In genomic region chr8:60449296-60449695, GRCm38 (mm10) we compare ENCODE assay signal across 39 mouse cellular contexts. TPM values are rescaled to one million over a fixed set of nuclear protein-coding genes. Genes with fewer than 3 reads are reported as not detected.
"Had no signal": no experiment of that assay in that cellular context is flagged by ENCODE, and none has a peak within 500 bp of the region (broad histone marks: within the 10 kb centered on the region; RNA-seq: fewer than 3 reads in every experiment).

No protein-coding gene starts in this region.

- H3K4me1 ChIP-seq: limb, embryonic 10.5 days; limb, embryonic 12.5 days; limb, embryonic 13.5 days; limb, embryonic 15.5 days; liver, embryonic 12.5 days; liver, embryonic 13.5 days; liver, embryonic 15.5 days; lung, embryonic 15.5 days; megakaryocyte, embryonic 14.5 days; midbrain, embryonic 10.5 days; midbrain, embryonic 12.5 days; midbrain, embryonic 13.5 days; midbrain, embryonic 15.5 days; neural tube, embryonic 12.5 days had no signal

- H3K27ac ChIP-seq: limb, embryonic 10.5 days; limb, embryonic 12.5 days; limb, embryonic 13.5 days; limb, embryonic 15.5 days; liver, embryonic 12.5 days; liver, embryonic 13.5 days; liver, embryonic 14.5 days; liver, embryonic 15.5 days; lung, embryonic 15.5 days; macrophage; midbrain, embryonic 10.5 days; midbrain, embryonic 12.5 days; midbrain, embryonic 13.5 days; midbrain, embryonic 15.5 days; neural tube, embryonic 12.5 days had no signal

- DNase-seq: left cerebral cortex, postnatal 4 days; liver; liver, embryonic 13.5 days; liver, postnatal 0 days; lung, adult 18-20 months; lung, adult 2 months; lung, embryonic 14.5 days; lung, postnatal 10 days; lung, postnatal 14 days; lung, postnatal 36 days; lung, postnatal 4 days; midbrain, embryonic 14.5 days had no signal

- H3K9ac ChIP-seq: limb, embryonic 12.5 days; limb, embryonic 13.5 days; limb, embryonic 15.5 days; liver, embryonic 12.5 days; liver, embryonic 13.5 days; liver, embryonic 14.5 days; liver, embryonic 15.5 days; liver, postnatal 0 days; lung, embryonic 14.5 days; lung, embryonic 15.5 days; midbrain, embryonic 12.5 days; midbrain, embryonic 13.5 days; midbrain, embryonic 15.5 days; neural tube, embryonic 12.5 days had no signal

- ATAC-seq: liver, embryonic 12.5 days; liver, postnatal 0 days; lung, postnatal 0 days; midbrain, embryonic 13.5 days; midbrain, embryonic 15.5 days; midbrain, embryonic 16.5 days had no signal

- H3K9me3 ChIP-seq: limb, embryonic 10.5 days; limb, embryonic 12.5 days; limb, embryonic 13.5 days; limb, embryonic 15.5 days; liver, embryonic 12.5 days; liver, embryonic 13.5 days; liver, embryonic 15.5 days; lung, embryonic 15.5 days; megakaryocyte, embryonic 14.5 days; midbrain, embryonic 10.5 days; midbrain, embryonic 12.5 days; midbrain, embryonic 13.5 days; midbrain, embryonic 15.5 days; neural tube, embryonic 12.5 days had no signal

- H3K27me3 ChIP-seq: limb, embryonic 12.5 days; limb, embryonic 13.5 days; limb, embryonic 15.5 days; liver, embryonic 12.5 days; liver, embryonic 13.5 days; liver, embryonic 15.5 days; lung, embryonic 15.5 days; megakaryocyte, embryonic 14.5 days; midbrain, embryonic 12.5 days; midbrain, embryonic 13.5 days; midbrain, embryonic 15.5 days; neural tube, embryonic 12.5 days had no signal

- H3K36me3 ChIP-seq: limb, embryonic 10.5 days; limb, embryonic 12.5 days; limb, embryonic 13.5 days; limb, embryonic 15.5 days; liver, embryonic 12.5 days; liver, embryonic 13.5 days; liver, embryonic 15.5 days; lung, embryonic 15.5 days; midbrain, embryonic 10.5 days; midbrain, embryonic 12.5 days; midbrain, embryonic 13.5 days; midbrain, embryonic 15.5 days; neural tube, embryonic 12.5 days had no signal

- H3K4me2 ChIP-seq: limb, embryonic 12.5 days; limb, embryonic 13.5 days; limb, embryonic 15.5 days; liver, embryonic 11.5 days; liver, embryonic 12.5 days; liver, embryonic 13.5 days; liver, embryonic 15.5 days; lung, embryonic 14.5 days; lung, embryonic 15.5 days; midbrain, embryonic 11.5 days; midbrain, embryonic 12.5 days; midbrain, embryonic 13.5 days; midbrain, embryonic 15.5 days; neural tube, embryonic 12.5 days had no signal

- H3K4me3 ChIP-seq: limb, embryonic 10.5 days; limb, embryonic 12.5 days; limb, embryonic 13.5 days; limb, embryonic 15.5 days; liver, embryonic 12.5 days; liver, embryonic 13.5 days; liver, embryonic 15.5 days; lung, embryonic 15.5 days; megakaryocyte, embryonic 14.5 days; midbrain, embryonic 10.5 days; midbrain, embryonic 12.5 days; midbrain, embryonic 13.5 days; midbrain, embryonic 15.5 days; myocyte; neural tube, embryonic 12.5 days had no signal

RNA-seq across cellular contexts. Expression of gene Gm10283, which starts 53.7 kb away (rescaled TPM):
- polyA plus RNA-seq: limb, embryonic 10.5 days; limb, embryonic 11.5 days; limb, embryonic 12.5 days; limb, embryonic 13.5 days; limb, embryonic 14.5 days; limb, embryonic 15.5 days; liver, adult 2 months; liver, embryonic 11.5 days; liver, embryonic 12.5 days; liver, embryonic 13.5 days; liver, embryonic 14.5 days; liver, embryonic 15.5 days; liver, embryonic 16.5 days; liver, postnatal 0 days; lung, adult 2 months; lung, embryonic 14.5 days; lung, embryonic 15.5 days; lung, embryonic 16.5 days; lung, postnatal 0 days; macrophage; midbrain, embryonic 10.5 days; midbrain, embryonic 11.5 days; midbrain, embryonic 12.5 days; midbrain, embryonic 13.5 days; midbrain, embryonic 14.5 days; midbrain, embryonic 15.5 days; midbrain, embryonic 16.5 days; midbrain, postnatal 0 days; myocyte; neural tube, embryonic 11.5 days; neural tube, embryonic 12.5 days had no signal

RNA-seq across cellular contexts. Expression of gene Aadat, which starts 56.4 kb away (rescaled TPM):
- polyA plus RNA-seq: lung, adult 2 months; macrophage had no signal
